Mouse (Mus musculus) intestine, embryonic 14.5 days (tissue): ENCODE results near the gene Kcnj10. TPM values are rescaled to one million over a fixed set of nuclear protein-coding genes. Genes with fewer than 3 reads are reported as not detected.
A peak's percentile ranks its signal among the peaks of the same experiment; 100 is the strongest.

ENCODE experiments used
- ATAC-seq: fragments of 200-750 bp; cut with Nextera tagmentation; replicated peaks from 2 replicates; pipeline ENCODE4 v1.8.0; 2017; ENCODE audit warnings: low read depth, moderate number of reproducible peaks, moderate TSS enrichment, moderate library complexity; ENCODE audit not compliant: low FRiP score, low TSS enrichment
- DNase-seq: peaks from one replicate; pipeline ENCODE4 v3.0.0-alpha.2; 2018; ENCODE audit warnings: low spot score
- H3K27ac ChIP-seq: fragments of 300-500 bp; sonication (generic); 2 replicates; pipeline ENCODE4 v1.5.1; 2014; ENCODE audit warnings: low read depth, mild to moderate bottlenecking, control low read depth
- H3K27me3 ChIP-seq: fragments of 300-500 bp; sonication (generic); replicated peaks from 2 replicates; pipeline ENCODE4 v1.6.1; 2014; ENCODE audit warnings: low read length, control low read depth; ENCODE audit not compliant: control insufficient read depth, insufficient read depth
- H3K36me3 ChIP-seq: fragments of 300-500 bp; sonication (generic); 2 replicates; pipeline ENCODE4 v1.6.1; 2014; ENCODE audit warnings: low read length, control low read depth; ENCODE audit not compliant: control insufficient read depth, insufficient read depth
- H3K4me1 ChIP-seq: fragments of 300-500 bp; sonication (generic); replicated peaks from 2 replicates; pipeline ENCODE4 v1.6.1; 2014; ENCODE audit warnings: low read length, control low read depth, mixed read lengths; ENCODE audit not compliant: control insufficient read depth, insufficient read depth
- H3K4me2 ChIP-seq: fragments of 300-500 bp; sonication (generic); 2 replicates; pipeline ENCODE4 v1.6.1; 2014; ENCODE audit warnings: low read length
- H3K4me3 ChIP-seq: fragments of 300-500 bp; sonication (generic); 2 replicates; pipeline ENCODE4 v1.5.1; 2014; ENCODE audit warnings: low read depth, low read length, control low read depth, mixed read lengths
- H3K9ac ChIP-seq: fragments of 300-500 bp; sonication (generic); 2 replicates; pipeline ENCODE4 v1.6.1; 2014; ENCODE audit warnings: mild to moderate bottlenecking, low read length
- H3K9me3 ChIP-seq: fragments of 300-500 bp; sonication (generic); 2 replicates; pipeline ENCODE4 v1.6.1; 2016; ENCODE audit warnings: low read length, control low read depth; ENCODE audit not compliant: control insufficient read depth
- WGBS: fragments of 180-500 bp; shearing (Covaris S2); extraction: QIAGEN DNeasy Blood & Tissue Kit; methylation state at CpG from one replicate; pipeline ENCODE4 v1.1.7; 2014; 5-methylcytosine and 5-hydroxymethylcytosine counted together
- polyA plus RNA-seq: library from polyadenylated mRNA; unstranded; fragments of >200 nt; fragmentation: Nextera tagmentation; extraction: Ambion mirVana; gene quantifications from 2 replicates; pipeline ENCODE4 v1.2.1, GENCODE M21; 2014

Gene Kcnj10
- polyA plus RNA-seq, 1 experiment from 2014 or later, result 0.09 TPM

DNA sequence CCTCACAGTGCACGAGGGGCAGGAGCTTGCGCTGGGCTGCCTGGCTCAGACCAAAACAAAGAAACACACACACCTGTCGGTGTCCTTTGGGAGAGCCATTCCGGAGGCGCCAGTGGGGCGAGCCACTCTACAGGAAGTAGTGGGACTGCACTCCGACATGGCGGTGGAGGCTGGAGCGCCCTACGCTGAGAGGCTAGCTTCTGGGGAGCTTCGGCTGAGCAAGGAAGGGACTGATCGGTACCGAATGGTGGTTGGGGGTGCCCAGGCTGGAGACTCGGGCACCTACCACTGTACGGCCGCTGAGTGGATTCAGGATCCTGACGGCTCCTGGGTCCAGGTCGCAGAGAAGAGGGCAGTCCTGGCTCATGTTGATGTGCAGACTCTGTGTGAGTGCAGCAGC is 23.6 kb upstream of the Kcnj10 start:
- no peak overlapping the region for H3K9ac ChIP-seq
- H3K4me2 ChIP-seq, result no peak overlapping the region
- no peak overlapping the region for H3K27ac ChIP-seq
- H3K9me3 ChIP-seq, result no peaks in the 10 kb centered on the region
- DNase-seq (no peak), ATAC-seq (0 out of 2 replicates have a peak, but pooled peaks have one; percentile 8)
- H3K36me3 ChIP-seq, result 0 out of 2 replicates have a peak, but pooled peaks cover 5% of the 10 kb centered on the region
- no peaks in the 10 kb centered on the region for H3K27me3 ChIP-seq
- 62% methylated on average over 18 of the region's 18 CpGs for WGBS
- no peak overlapping the region for H3K4me3 ChIP-seq
- H3K4me1 ChIP-seq, result 0 out of 2 replicates have a peak, but pooled peaks cover 10% of the 10 kb centered on the region

DNA sequence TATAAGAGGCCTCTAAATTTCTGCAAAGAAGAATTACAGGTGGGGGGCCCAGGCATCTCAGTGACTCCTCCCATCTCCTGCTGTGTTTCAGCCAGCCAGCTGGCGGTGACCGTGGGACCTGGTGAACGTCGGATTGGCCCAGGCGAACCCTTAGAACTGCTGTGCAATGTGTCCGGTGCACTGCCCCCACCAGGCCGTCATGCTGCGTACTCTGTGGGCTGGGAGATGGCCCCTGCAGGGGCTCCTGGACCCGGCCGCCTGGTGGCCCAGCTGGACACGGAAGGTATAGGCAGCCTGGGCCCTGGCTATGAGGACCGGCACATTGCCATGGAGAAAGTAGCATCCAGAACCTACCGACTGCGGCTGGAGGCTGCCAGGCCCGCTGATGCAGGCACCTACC is 23.1 kb upstream of the Kcnj10 start:
- Histone ChIP-seq H3K4me3 (no peak overlapping the region), H3K4me1 (0 out of 2 replicates have a peak, but pooled peaks cover 7% of the 10 kb centered on the region), H3K36me3 (0 out of 2 replicates have a peak, but pooled peaks cover 5% of the 10 kb centered on the region), H3K27ac (no peak overlapping the region), H3K27me3 (no peaks in the 10 kb centered on the region), H3K4me2 (no peak overlapping the region), H3K9ac (no peak overlapping the region), H3K9me3 (no peaks in the 10 kb centered on the region)
- ATAC-seq, result no peak
- 69% methylated on average over 15 of the region's 15 CpGs for WGBS
- no peak for DNase-seq

DNA sequence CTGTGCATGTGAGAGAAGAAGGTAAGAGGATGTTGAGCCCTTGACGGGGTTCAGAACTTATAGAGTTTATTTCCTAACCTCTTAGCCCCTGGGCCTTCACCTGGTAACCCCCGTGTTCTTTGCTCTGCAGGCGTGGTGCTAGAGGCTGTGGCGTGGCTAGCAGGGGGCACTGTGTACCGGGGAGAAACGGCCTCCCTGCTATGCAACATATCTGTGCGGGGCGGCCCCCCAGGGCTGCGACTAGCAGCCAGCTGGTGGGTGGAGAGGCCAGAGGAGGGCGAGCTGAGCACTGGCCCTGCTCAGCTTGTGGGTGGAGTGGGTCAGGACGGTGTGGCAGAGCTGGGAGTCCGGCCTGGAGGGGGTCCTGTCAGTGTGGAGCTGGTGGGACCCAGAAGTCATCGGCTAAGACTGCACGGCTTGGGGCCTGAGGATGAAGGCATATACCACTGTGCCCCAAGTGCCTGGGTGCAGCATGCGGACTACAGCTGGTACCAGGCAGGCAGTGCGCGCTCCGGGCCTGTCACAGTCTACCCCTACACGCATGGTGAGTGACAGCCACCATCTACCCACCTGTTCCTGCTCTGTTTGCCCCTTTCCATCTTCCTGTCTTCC is 22.5 kb upstream of the Kcnj10 start:
- no peak overlapping the region for H3K27ac ChIP-seq
- no peak for DNase-seq

DNA sequence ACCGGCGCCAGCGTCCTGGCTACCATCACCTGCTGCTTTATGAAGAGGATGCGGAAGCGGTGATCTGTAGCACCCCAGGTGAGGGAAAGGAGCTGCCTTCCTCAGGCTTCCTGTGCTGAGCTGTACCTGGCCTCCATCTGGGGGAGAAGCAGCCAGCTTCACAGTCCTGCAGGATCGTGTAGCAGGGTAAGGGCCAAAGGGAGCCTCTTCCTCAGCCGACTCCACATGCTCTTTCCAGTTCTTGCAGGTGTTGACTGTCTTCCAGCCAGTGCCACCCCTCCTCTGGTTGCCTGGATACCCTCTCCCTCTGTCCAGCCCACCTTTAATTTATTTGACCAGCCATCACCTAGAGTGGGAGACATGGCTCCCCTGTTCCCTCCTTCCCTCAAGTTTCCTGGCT is 21.7 kb upstream of the Kcnj10 start:
- Histone ChIP-seq H3K36me3 (0 out of 2 replicates have a peak, but pooled peaks cover 5% of the 10 kb centered on the region), H3K27ac (no peak overlapping the region), H3K9me3 (no peaks in the 10 kb centered on the region), H3K4me2 (no peak overlapping the region), H3K4me1 (0 out of 2 replicates have a peak, but pooled peaks cover 3% of the 10 kb centered on the region), H3K4me3 (no peak overlapping the region), H3K27me3 (no peaks in the 10 kb centered on the region), H3K9ac (no peak overlapping the region)
- no peak for DNase-seq
- ATAC-seq, result no peak
- WGBS, result 76% methylated on average over 7 of the region's 7 CpGs

More for the DNA sequence above, 22.5 kb upstream of the Kcnj10 start:
- Histone ChIP-seq H3K4me2 (no peak overlapping the region), H3K4me1 (0 out of 2 replicates have a peak, but pooled peaks cover 3% of the 10 kb centered on the region), H3K4me3 (no peak overlapping the region), H3K9me3 (no peaks in the 10 kb centered on the region), H3K27me3 (no peaks in the 10 kb centered on the region), H3K9ac (no peak overlapping the region), H3K36me3 (0 out of 2 replicates have a peak, but pooled peaks cover 5% of the 10 kb centered on the region)
- 88% methylated on average over 19 of the region's 19 CpGs for WGBS
- ATAC-seq, result no peak

DNA sequence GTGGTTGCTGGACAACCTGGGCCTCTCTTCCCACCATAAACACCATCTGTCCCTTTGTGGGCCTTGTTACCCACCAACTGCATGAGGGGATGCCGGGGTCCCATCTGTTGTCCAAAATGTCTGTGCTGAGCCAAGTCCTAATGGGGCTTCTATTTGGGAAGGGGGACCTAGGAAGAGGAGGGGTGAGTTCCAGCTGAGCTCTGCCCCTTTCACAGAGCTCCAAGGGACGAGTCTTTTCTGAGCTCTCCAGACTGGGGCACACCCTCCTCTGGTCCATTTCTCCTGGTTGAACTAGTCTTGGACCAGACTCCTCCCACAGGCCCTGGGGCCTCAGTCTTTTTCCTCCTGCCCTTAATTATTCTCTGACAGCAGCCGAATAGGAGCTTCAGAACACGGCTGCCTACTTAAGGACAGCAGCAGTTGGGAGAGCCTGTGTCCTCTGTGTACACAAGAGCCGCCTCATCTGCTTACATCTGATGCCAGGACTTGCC is 21.0 kb upstream of the Kcnj10 start:
- H3K36me3 ChIP-seq, result 0 out of 2 replicates have a peak, but pooled peaks cover 5% of the 10 kb centered on the region
- WGBS, result 33% methylated on average over 5 of the region's 5 CpGs
- H3K27ac ChIP-seq, result no peak overlapping the region
- DNase-seq, result no peak
- no peaks in the 10 kb centered on the region for H3K9me3 ChIP-seq
- ATAC-seq, result no peak
- H3K4me1 ChIP-seq, result 0 out of 2 replicates have a peak, but pooled peaks cover 3% of the 10 kb centered on the region
- H3K4me2 ChIP-seq, result no peak overlapping the region
- peaks cover under 1% of the 10 kb centered on the region for H3K27me3 ChIP-seq
- no peak overlapping the region for H3K9ac ChIP-seq
- no peak overlapping the region for H3K4me3 ChIP-seq

DNA sequence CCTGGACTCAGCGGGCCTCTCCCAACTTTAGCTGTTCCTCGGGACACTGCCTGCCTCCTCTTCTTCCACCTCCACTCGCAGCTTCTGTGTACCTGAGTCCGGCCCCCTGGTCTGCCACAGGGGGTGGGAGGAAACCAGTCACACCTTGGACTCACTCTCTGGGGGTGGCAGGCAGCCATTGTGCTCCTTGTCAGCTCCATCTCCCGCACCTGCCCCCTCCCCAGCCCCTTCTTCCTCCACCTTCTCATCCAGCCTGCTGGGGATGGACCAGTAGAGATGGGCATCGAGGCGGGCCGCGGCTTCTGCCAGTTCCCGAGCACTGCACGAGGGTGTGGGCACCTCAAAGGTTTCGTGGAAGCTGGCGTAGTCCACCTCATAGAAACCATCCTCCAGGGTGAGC is 18.3 kb upstream of the Kcnj10 start:
- no peak overlapping the region for H3K27ac ChIP-seq
- no peak overlapping the region for H3K4me3 ChIP-seq
- H3K9me3 ChIP-seq, result no peaks in the 10 kb centered on the region
- no peaks in the 10 kb centered on the region for H3K36me3 ChIP-seq
- H3K9ac ChIP-seq, result no peak overlapping the region
- ATAC-seq (no peak), DNase-seq (no peak)
- WGBS, result 56% methylated on average over 13 of the region's 13 CpGs
- H3K27me3 ChIP-seq, result peaks cover 28% of the 10 kb centered on the region
- H3K4me2 ChIP-seq, result no peak overlapping the region
- 0 out of 2 replicates have a peak, but pooled peaks cover 3% of the 10 kb centered on the region for H3K4me1 ChIP-seq

DNA sequence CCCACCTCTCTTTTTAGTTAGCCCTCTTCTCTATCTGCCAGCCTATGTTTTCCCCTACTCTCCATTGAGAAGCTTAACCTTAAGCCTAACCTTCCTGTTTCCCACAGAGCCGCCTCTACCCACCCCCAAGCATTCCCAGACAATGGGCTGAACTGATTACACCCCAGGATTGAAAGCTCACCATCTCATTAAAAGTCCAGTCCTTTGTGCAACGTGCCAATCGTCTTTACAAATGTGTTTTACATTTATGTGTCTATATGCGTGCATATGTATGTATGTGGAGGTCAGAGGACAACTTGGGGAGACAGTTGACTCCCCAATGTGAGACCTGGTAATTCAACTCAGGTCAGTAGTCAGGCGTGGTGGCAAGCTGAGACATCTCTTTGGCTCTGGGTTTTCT is 17.7 kb upstream of the Kcnj10 start:
- no peak for DNase-seq
- 45% methylated on average over 5 of the region's 5 CpGs for WGBS
- H3K9ac ChIP-seq, result no peak overlapping the region
- H3K4me2 ChIP-seq, result no peak overlapping the region
- ATAC-seq, result no peak
- H3K27ac ChIP-seq, result no peak overlapping the region
- no peaks in the 10 kb centered on the region for H3K9me3 ChIP-seq
- peaks cover 34% of the 10 kb centered on the region for H3K27me3 ChIP-seq
- H3K4me1 ChIP-seq, result 0 out of 2 replicates have a peak, but pooled peaks cover 3% of the 10 kb centered on the region
- H3K36me3 ChIP-seq, result no peaks in the 10 kb centered on the region
- no peak overlapping the region for H3K4me3 ChIP-seq

DNA sequence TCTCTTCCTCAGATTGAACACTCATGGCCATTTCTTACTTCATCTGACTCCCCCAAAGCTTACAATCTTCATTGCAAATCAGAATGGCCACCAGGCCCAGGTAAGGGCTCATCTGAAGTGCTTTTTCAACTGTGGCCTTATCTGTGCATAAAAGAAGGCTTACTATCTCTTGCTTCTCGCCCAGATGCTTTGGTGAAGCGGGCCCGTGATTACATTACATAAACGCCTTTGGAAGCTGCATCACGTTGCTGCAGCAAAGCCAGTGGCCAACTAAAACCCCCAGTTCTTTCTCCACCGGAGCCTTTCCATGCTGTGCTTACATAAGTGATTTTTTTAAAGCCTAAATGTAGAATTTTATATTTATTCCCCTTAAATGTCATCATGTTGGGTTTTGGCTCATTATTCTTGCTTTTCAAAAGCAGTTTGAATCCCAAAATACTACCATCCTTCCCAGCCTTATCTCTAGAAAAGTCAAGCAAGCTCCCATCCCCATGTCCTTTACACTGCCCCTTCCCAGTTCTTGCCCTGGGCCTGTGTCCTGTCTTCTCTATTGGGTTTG is 17.1 kb upstream of the Kcnj10 start:
- DNase-seq (no peak), ATAC-seq (no peak)
- 64% methylated on average over 6 of the region's 6 CpGs for WGBS
- Histone ChIP-seq H3K4me1 (0 out of 2 replicates have a peak, but pooled peaks cover 3% of the 10 kb centered on the region), H3K4me3 (no peak overlapping the region), H3K4me2 (no peak overlapping the region), H3K9ac (no peak overlapping the region), H3K36me3 (no peaks in the 10 kb centered on the region), H3K27ac (no peak overlapping the region), H3K27me3 (peaks cover 39% of the 10 kb centered on the region), H3K9me3 (no peaks in the 10 kb centered on the region)
